Mouse (Mus musculus): ENCODE data around the gene Akap11. TPM values are rescaled to one million over a fixed set of nuclear protein-coding genes. Genes with fewer than 3 reads are reported as not detected.

Gene Akap11
- total RNA-seq, 2 experiments from 2014 or later = 37.3 to 37.4 TPM

- DNase-seq = no peak
These were observed 88.6 kb downstream of the Akap11 start for GRCm38 (mm10) chr14:78448017-78448416.

- no peak for DNase-seq
These were observed 89.1 kb downstream of the Akap11 start for GRCm38 (mm10) chr14:78447542-78447941.

Other genes with a start within 250 kb of the Akap11 start
- gene Tnfsf11, start 228.8 kb downstream of the Akap11 start, total RNA-seq (2021) = not detected
- 10 to 100 TPM; 14.5 to 17.3 TPM for gene Dgkh, start 196.0 kb upstream of the Akap11 start, total RNA-seq (2021)

All from heart, postnatal 4 days (tissue).